Mouse (Mus musculus) stomach, embryonic 14.5 days (tissue): ENCODE measurements around the gene Teddm1b. TPM values are rescaled to one million over a fixed set of nuclear protein-coding genes. Genes with fewer than 3 reads are reported as not detected.

ENCODE experiments used
- ATAC-seq: fragments of 200-750 bp; cut with Nextera tagmentation; 2 replicates; pipeline ENCODE4 v1.8.0; 2017; ENCODE audit warnings: low read depth, moderate TSS enrichment; ENCODE audit not compliant: insufficient number of reproducible peaks, insufficient read depth, low FRiP score
- H3K27ac ChIP-seq: fragments of 300-500 bp; sonication (generic); 2 replicates; pipeline ENCODE4 v1.5.1; 2014; ENCODE audit warnings: mild to moderate bottlenecking, low read length, moderate library complexity, mixed read lengths
- H3K27me3 ChIP-seq: fragments of 300-500 bp; sonication (generic); 2 replicates; pipeline ENCODE4 v1.6.1; 2014; ENCODE audit warnings: low read length, control low read depth, mixed read lengths; ENCODE audit not compliant: control insufficient read depth, insufficient read depth
- H3K36me3 ChIP-seq: fragments of 300-500 bp; sonication (generic); 2 replicates; pipeline ENCODE4 v1.6.1; 2014; ENCODE audit warnings: mild to moderate bottlenecking, control low read depth, low read length, moderate library complexity, mixed read lengths; ENCODE audit not compliant: control insufficient read depth, insufficient read depth
- H3K4me1 ChIP-seq: fragments of 300-500 bp; sonication (generic); 2 replicates; pipeline ENCODE4 v1.6.1; 2014; ENCODE audit warnings: low read length, control low read depth, mixed read lengths; ENCODE audit not compliant: control insufficient read depth, insufficient read depth
- H3K4me2 ChIP-seq: fragments of 300-500 bp; sonication (generic); replicated peaks from 2 replicates; pipeline ENCODE4 v1.6.1; 2014; ENCODE audit warnings: low read depth, low read length, control low read depth
- H3K4me3 ChIP-seq: fragments of 300-500 bp; sonication (generic); 2 replicates; pipeline ENCODE4 v1.5.1; 2014; ENCODE audit warnings: low read depth, low read length, control low read depth
- H3K9ac ChIP-seq: fragments of 300-500 bp; sonication (generic); replicated peaks from 2 replicates; pipeline ENCODE4 v1.6.1; 2014; ENCODE audit warnings: low read depth, mild to moderate bottlenecking, control low read depth, low read length, moderate library complexity, mixed read lengths
- H3K9me3 ChIP-seq: fragments of 300-500 bp; sonication (generic); 2 replicates; pipeline ENCODE4 v1.6.1; 2016; ENCODE audit warnings: low read depth, low read length, control low read depth; ENCODE audit not compliant: control insufficient read depth
- WGBS: fragments of 180-500 bp; shearing (Covaris S2); extraction: QIAGEN DNeasy Blood & Tissue Kit; methylation state at CpG from one replicate; pipeline ENCODE4 v1.1.7; 2014; 5-methylcytosine and 5-hydroxymethylcytosine counted together
- microRNA-seq: library from miRNA; unstranded; fragments of <30 nt; microRNA quantifications from one replicate; pipeline ENCODE4, GENCODE M21; 2016
- polyA plus RNA-seq: library from polyadenylated mRNA; unstranded; fragments of >200 nt; fragmentation: Nextera tagmentation; extraction: Ambion mirVana; gene quantifications from 2 replicates; pipeline ENCODE4 v1.2.1, GENCODE M21; 2014

Gene Teddm1b
- polyA plus RNA-seq, 1 experiment from 2014 or later, result 0.41 TPM

DNA sequence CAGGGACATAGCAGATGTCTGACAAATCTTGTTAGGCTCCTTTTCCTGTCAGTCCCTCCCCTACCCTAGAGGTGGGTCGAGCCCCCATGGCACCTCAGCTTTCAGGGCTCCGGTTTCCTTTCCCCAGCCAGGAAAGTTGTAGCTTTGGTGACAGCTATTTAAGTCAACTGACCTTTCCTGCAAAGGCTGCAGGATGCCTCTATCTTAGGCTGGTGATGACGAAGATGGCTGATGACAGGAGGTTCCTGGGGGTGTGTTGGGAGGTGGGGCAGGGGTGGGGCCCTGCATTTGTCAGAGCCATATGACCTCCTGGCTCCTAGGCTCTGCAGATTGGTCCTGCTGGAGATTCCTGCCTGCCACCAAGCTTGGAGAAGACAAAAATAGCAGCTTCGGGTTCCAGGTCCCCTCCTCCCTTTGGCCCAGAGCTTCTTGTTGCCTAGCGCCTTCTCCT, 48.5 kb downstream of the Teddm1b start:
- no peak overlapping the region for H3K4me2 ChIP-seq
- no peak for ATAC-seq
- H3K36me3 ChIP-seq, result no peaks in the 10 kb centered on the region
- H3K9ac ChIP-seq, result no peak overlapping the region
- 36% methylated on average over 5 of the region's 5 CpGs for WGBS
- H3K27ac ChIP-seq, result no peak overlapping the region
- no peaks in the 10 kb centered on the region for H3K9me3 ChIP-seq
- H3K27me3 ChIP-seq, result no peaks in the 10 kb centered on the region
- H3K4me3 ChIP-seq, result no peak overlapping the region
- H3K4me1 ChIP-seq, result 0 out of 2 replicates have a peak, but pooled peaks cover 2% of the 10 kb centered on the region

DNA sequence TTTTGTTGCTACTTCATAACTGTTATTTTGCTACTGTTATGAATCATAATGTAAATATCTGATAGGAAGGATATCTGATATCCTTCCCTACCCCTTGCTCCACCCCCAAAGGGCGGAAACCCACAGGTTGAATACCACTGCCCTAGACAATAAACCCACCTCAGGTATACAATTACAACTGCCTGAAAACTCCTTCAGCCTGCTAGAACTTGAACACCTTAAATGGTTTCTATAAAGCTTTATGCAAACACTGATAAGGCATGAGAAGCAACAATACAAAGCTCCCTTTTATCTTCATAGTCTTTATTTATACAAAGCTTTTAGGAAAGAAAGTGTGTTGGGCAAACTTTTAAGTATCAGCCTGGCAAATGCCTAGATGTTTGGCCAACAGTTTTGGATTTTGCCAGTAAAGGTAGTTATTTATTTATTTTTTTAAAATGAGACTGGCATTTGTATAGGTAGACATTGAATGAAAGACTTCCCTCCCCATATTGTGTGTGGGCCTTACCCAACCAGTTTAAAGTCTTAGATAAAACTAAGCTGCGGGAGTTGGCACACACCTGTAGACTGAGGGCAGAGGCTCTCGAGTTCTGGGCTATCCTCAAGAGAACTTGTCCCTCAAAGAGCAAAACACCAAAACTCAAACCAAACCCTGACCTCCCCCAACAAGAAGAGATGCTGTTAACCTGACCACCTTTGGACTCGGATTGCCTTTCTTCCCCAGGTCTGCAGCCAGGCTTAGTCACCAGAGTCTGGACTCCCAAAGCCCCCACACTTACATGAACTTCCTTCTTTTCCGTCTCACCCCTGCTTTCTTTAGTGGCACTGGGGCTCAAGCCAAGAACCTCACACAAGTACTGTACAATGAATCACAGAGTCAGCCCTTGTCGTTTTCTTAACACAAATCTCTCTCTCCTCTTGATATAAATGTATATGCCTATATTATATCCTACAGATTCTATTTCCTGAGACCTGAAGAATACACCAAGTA, 50.5 kb downstream of the Teddm1b start:
- Histone ChIP-seq H3K27me3 (no peaks in the 10 kb centered on the region), H3K4me2 (no peak overlapping the region), H3K27ac (peak overlapping the region; percentile 21; the same call in 1 of the 2 replicates), H3K36me3 (no peaks in the 10 kb centered on the region), H3K4me1 (0 out of 2 replicates have a peak, but pooled peaks cover 2% of the 10 kb centered on the region), H3K9me3 (no peaks in the 10 kb centered on the region), H3K9ac (no peak overlapping the region), H3K4me3 (no peak overlapping the region)
- peak; percentile 87 for ATAC-seq
- 71% methylated on average over 6 of the region's 6 CpGs for WGBS

Small RNAs within 50 kb of the gene (microRNA-seq; reads per million reads assigned to microRNA genes)
- 19.5 reads per million, percentile 26 among the genes with 10 or more reads in this experiment for gene Mir8114

Other genes with a start within 250 kb of the Teddm1b start
- gene Rgs8, start 221.3 kb upstream of the Teddm1b start, polyA plus RNA-seq, result 0.35 and 0.41 TPM in 2 replicates
- gene Rgs16, start 134.0 kb upstream of the Teddm1b start, polyA plus RNA-seq, result 2.4 TPM in 2 replicates
- gene Rnasel, start 124.9 kb upstream of the Teddm1b start, polyA plus RNA-seq, result 9.2 and 11.1 TPM in 2 replicates
- 0.30 TPM in 1 of 2 replicates, not detected in the other for gene Rgsl1, start 30.2 kb upstream of the Teddm1b start, polyA plus RNA-seq
- gene Teddm1a, start 17.4 kb downstream of the Teddm1b start, polyA plus RNA-seq, result not detected in 2 replicates
- gene Glul, start 25.6 kb downstream of the Teddm1b start, polyA plus RNA-seq, result 130 and 137 TPM in 2 replicates
- 0.46 and 0.53 TPM in 2 replicates for gene Teddm2, start 25.9 kb downstream of the Teddm1b start, polyA plus RNA-seq